Mouse (Mus musculus) kidney, embryonic 15.5 days (tissue): ENCODE measurements around the gene Trim25. TPM values are rescaled to one million over a fixed set of nuclear protein-coding genes. Genes with fewer than 3 reads are reported as not detected.
A peak's percentile ranks its signal among the peaks of the same experiment; 100 is the strongest.
"Not testable (repeated sequence)": the region's sequence is repeated elsewhere in the genome, so short reads cannot be mapped to it uniquely, and the experiment has no call there.

Experiments used
- ATAC-seq: fragments of 200-750 bp; cut with Nextera tagmentation; replicated peaks from 2 replicates; pipeline ENCODE4 v1.8.0; 2017; ENCODE audit warnings: moderate TSS enrichment; ENCODE audit not compliant: low FRiP score
- H3K27ac ChIP-seq: fragments of 300-500 bp; sonication (generic); 2 replicates; pipeline ENCODE4 v1.5.1; 2015; ENCODE audit warnings: mild to moderate bottlenecking, inconsistent platforms
- H3K27me3 ChIP-seq: fragments of 300-500 bp; sonication (generic); 2 replicates; pipeline ENCODE4 v1.6.1; 2015; ENCODE audit warnings: inconsistent platforms
- H3K36me3 ChIP-seq: fragments of 300-500 bp; sonication (generic); 2 replicates; pipeline ENCODE4 v1.6.1; 2015; ENCODE audit warnings: inconsistent platforms
- H3K4me1 ChIP-seq: fragments of 300-500 bp; sonication (generic); 2 replicates; pipeline ENCODE4 v1.6.1; 2015; ENCODE audit warnings: inconsistent platforms
- H3K4me2 ChIP-seq: fragments of 300-500 bp; sonication (generic); 2 replicates; pipeline ENCODE4 v1.6.1; 2015; ENCODE audit warnings: moderate library complexity, mild to moderate bottlenecking, inconsistent platforms
- H3K4me3 ChIP-seq: fragments of 300-500 bp; sonication (generic); replicated peaks from 2 replicates; pipeline ENCODE4 v1.5.1; 2015; ENCODE audit warnings: mild to moderate bottlenecking, inconsistent platforms
- H3K9ac ChIP-seq: fragments of 300-500 bp; sonication (generic); 2 replicates; pipeline ENCODE4 v1.6.1; 2015; ENCODE audit warnings: mild to moderate bottlenecking, inconsistent platforms
- H3K9me3 ChIP-seq: fragments of 300-500 bp; sonication (generic); replicated peaks from 2 replicates; pipeline ENCODE4 v1.6.1; 2016; ENCODE audit warnings: inconsistent platforms
- WGBS: fragments of 180-500 bp; shearing (Covaris S2); methylation state at CpG from one replicate; pipeline ENCODE4 v1.1.7; 2015; ENCODE audit warnings: mixed read lengths; 5-methylcytosine and 5-hydroxymethylcytosine counted together
- polyA plus RNA-seq: library from polyadenylated mRNA; unstranded; fragments of >200 nt; fragmentation: Nextera tagmentation; extraction: Ambion mirVana; gene quantifications from 2 replicates; pipeline ENCODE4 v1.2.1, GENCODE M21; 2015

Trim25 gene
- polyA plus RNA-seq, 1 experiment from 2014 or later: 16.4 TPM

- not testable (repeated sequence) for H3K27me3 ChIP-seq, H3K9ac ChIP-seq, H3K36me3 ChIP-seq, H3K9me3 ChIP-seq, H3K4me3 ChIP-seq, H3K4me2 ChIP-seq, ATAC-seq, H3K27ac ChIP-seq
- peaks cover 14% of the 10 kb centered on the region for H3K4me1 ChIP-seq
- 87% methylated on average over 5 of the region's 5 CpGs for WGBS
Observed at GRCm38 (mm10) chr11:88997343-88997742, 1.8 kb upstream of the Trim25 start.

GRCm38 (mm10) chr11:88998406-88998805 lies 770 bp upstream of the Trim25 start:
- peak overlapping the region; percentile 83 for H3K4me2 ChIP-seq
- no peaks in the 10 kb centered on the region for H3K36me3 ChIP-seq
- no peak for ATAC-seq
- no peak overlapping the region for H3K27ac ChIP-seq
- no peak overlapping the region for H3K4me3 ChIP-seq
- WGBS: 23% methylated on average over 2 of the region's 3 CpGs
- no peaks in the 10 kb centered on the region for H3K9me3 ChIP-seq
- peaks cover 22% of the 10 kb centered on the region for H3K4me1 ChIP-seq
- no peak overlapping the region for H3K9ac ChIP-seq
- H3K27me3 ChIP-seq: no peaks in the 10 kb centered on the region

DNA sequence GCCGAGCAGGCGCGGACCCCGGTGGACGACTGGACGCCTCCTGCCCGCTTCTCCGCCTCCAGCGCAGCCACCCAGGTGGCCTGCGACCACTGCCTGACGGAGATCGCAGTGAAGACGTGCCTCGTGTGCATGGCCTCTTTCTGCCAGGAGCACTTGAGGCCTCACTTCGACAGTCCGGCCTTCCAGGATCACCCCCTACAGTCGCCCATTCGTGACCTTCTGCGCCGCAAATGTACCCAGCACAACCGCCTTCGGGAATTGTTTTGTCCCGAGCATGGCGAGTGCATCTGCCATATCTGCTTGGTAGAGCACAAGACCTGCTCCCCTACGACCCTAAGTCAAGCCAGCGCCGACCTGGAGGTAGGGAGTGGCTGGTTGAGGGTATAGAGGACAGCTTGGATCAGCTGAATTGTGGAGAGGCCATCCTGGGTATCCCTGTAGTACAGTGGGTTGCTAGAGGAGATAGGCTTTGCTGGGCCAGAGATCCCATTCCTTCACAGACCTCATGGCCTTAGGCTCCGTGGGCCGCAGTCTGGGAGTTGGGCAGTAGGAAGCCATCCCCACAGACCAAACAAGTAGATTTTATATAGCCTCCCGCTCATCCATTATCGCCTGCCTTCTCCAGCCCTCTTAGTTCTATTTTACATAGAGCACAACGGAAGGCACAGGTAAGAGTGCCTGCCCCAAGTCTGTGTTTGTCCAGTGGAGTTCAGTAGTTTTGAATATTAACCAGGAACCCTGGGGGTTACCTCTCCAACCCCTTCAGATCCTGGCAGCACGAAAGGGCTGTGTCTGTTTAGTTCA lies 749 bp downstream of the Trim25 start:
- 26% methylated on average over 33 of the region's 33 CpGs for WGBS
- Histone ChIP-seq H3K9me3 (no peaks in the 10 kb centered on the region), H3K36me3 (no peaks in the 10 kb centered on the region), H3K27me3 (no peaks in the 10 kb centered on the region), H3K27ac (peak overlapping the region; percentile 34; the same call in 1 of the 2 replicates), H3K9ac (peak overlapping the region; percentile 57), H3K4me3 (peak overlapping the region; percentile 64), H3K4me1 (peaks cover 28% of the 10 kb centered on the region), H3K4me2 (peak overlapping the region; percentile 83)
- ATAC-seq: peak; percentile 56

- Histone ChIP-seq H3K4me2 (peak overlapping the region; percentile 83), H3K36me3 (no peaks in the 10 kb centered on the region), H3K9ac (0 out of 2 replicates have a peak overlapping the region, but pooled peaks have one; percentile 57), H3K27ac (no peak overlapping the region), H3K27me3 (no peaks in the 10 kb centered on the region), H3K4me1 (peaks cover 28% of the 10 kb centered on the region), H3K4me3 (peak overlapping the region; percentile 64), H3K9me3 (no peaks in the 10 kb centered on the region)
- no peak for ATAC-seq
Observed at GRCm38 (mm10) chr11:89000527-89000819, 1.3 kb downstream of the Trim25 start.

GRCm38 (mm10) chr11:89001569-89001968 lies 2.4 kb downstream of the Trim25 start:
- H3K9ac ChIP-seq: no peak overlapping the region
- no peak for ATAC-seq
- no peak overlapping the region for H3K27ac ChIP-seq
- H3K9me3 ChIP-seq: no peaks in the 10 kb centered on the region
- H3K4me2 ChIP-seq: peak overlapping the region; percentile 83
- peak overlapping the region; percentile 64 for H3K4me3 ChIP-seq
- peaks cover 28% of the 10 kb centered on the region for H3K4me1 ChIP-seq
- H3K36me3 ChIP-seq: peaks cover 11% of the 10 kb centered on the region; the same call in 1 of the 2 replicates
- WGBS: 92% methylated on average over 7 of the region's 7 CpGs
- H3K27me3 ChIP-seq: no peaks in the 10 kb centered on the region

DNA sequence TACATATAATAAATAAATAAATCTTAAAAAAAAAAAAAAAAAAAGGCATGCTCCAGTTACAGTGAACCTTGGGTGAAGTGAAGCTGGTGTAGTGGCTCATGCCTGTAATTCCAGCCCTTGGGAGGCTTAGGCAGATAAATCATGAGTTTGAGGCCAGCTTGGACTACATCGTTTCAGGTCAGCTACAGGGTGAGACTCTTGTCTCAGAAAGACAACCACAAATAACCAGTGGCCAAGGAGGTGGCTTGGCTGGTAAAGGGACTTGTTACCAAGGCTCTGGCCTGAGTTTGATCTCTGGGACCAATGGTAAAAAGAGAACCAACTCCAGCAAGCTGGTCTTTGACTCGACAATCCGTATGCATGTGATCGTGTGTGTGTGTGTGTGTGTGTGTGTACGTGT lies 2.9 kb downstream of the Trim25 start:
- no peaks in the 10 kb centered on the region for H3K9me3 ChIP-seq
- H3K36me3 ChIP-seq: peaks cover 13% of the 10 kb centered on the region; the same call in 1 of the 2 replicates
- peak overlapping the region; percentile 39; the same call in 1 of the 2 replicates for H3K4me2 ChIP-seq
- H3K4me1 ChIP-seq: peaks cover 28% of the 10 kb centered on the region
- ATAC-seq: no peak
- H3K9ac ChIP-seq: no peak overlapping the region
- no peak overlapping the region for H3K27ac ChIP-seq
- no peaks in the 10 kb centered on the region for H3K27me3 ChIP-seq
- 81% methylated on average over 5 of the region's 5 CpGs for WGBS
- no peak overlapping the region for H3K4me3 ChIP-seq

GRCm38 (mm10) chr11:89002621-89003020 lies 3.4 kb downstream of the Trim25 start:
- no peak overlapping the region for H3K9ac ChIP-seq
- peaks cover 28% of the 10 kb centered on the region for H3K4me1 ChIP-seq
- no peak for ATAC-seq
- no peak overlapping the region; the same call in 1 of the 2 replicates for H3K4me3 ChIP-seq
- no peaks in the 10 kb centered on the region for H3K9me3 ChIP-seq
- peak overlapping the region; percentile 39 for H3K4me2 ChIP-seq
- 82% methylated on average over 5 of the region's 5 CpGs for WGBS
- no peaks in the 10 kb centered on the region for H3K27me3 ChIP-seq
- H3K36me3 ChIP-seq: peaks cover 13% of the 10 kb centered on the region; the same call in 1 of the 2 replicates
- peak overlapping the region; percentile 32; the same call in 1 of the 2 replicates for H3K27ac ChIP-seq

DNA sequence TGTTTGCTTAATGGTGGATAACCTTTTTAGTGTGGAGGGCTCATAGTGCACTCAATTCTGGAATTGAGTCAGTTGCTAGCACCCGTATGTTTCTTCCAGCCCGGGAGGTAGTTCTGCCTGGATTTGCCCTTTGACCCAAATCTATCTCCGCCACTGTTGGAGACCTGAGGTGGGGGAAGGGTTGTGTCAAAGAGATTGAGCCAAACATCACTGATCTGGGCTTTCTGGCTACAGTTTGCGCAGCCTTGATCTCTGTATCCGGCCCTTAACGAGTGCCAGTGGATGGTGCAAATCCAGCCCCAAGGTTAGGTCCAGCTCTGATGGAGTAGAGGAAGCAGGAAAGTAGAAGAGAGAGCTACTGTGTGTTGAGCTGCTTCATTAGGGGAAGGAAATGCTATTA lies 3.9 kb downstream of the Trim25 start:
- 45% methylated on average over 6 of the region's 6 CpGs for WGBS
- Histone ChIP-seq H3K9me3 (no peaks in the 10 kb centered on the region), H3K36me3 (peaks cover 13% of the 10 kb centered on the region), H3K27ac (0 out of 2 replicates have a peak overlapping the region, but pooled peaks have one; percentile 32), H3K4me2 (peak overlapping the region; percentile 39), H3K4me3 (no peak overlapping the region), H3K4me1 (peaks cover 28% of the 10 kb centered on the region), H3K27me3 (no peaks in the 10 kb centered on the region), H3K9ac (no peak overlapping the region)
- no peak for ATAC-seq

- peak overlapping the region; percentile 24; the same call in 1 of the 2 replicates for H3K27ac ChIP-seq
- ATAC-seq: no peak
- 64% methylated on average over 4 of the region's 4 CpGs for WGBS
- H3K27me3 ChIP-seq: no peaks in the 10 kb centered on the region
- H3K4me2 ChIP-seq: no peak overlapping the region
- H3K4me1 ChIP-seq: peaks cover 27% of the 10 kb centered on the region
- H3K9ac ChIP-seq: no peak overlapping the region
- no peak overlapping the region for H3K4me3 ChIP-seq
- H3K36me3 ChIP-seq: peaks cover 20% of the 10 kb centered on the region
- H3K9me3 ChIP-seq: no peaks in the 10 kb centered on the region
Observed at GRCm38 (mm10) chr11:89003726-89004125, 4.5 kb downstream of the Trim25 start.

DNA sequence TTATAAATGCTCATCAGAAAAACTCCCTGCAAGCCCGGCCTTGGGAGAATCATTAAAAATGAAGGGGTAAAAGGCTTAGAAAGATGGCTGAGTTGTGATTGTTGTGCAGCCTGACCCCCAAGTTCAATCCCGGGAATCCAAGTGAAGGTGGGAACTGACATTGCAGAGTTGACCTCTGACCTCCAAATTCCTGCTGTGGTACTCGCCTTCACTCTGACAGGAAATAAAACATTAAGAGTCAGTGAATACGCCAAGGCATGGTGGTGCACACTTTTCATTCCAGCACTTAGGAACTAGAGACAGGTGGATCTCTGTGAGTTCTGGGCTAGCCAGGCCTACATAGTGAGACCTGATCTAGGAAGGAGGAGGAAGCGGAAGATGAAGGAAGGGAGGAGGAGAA lies 6.3 kb downstream of the Trim25 start:
- H3K4me2 ChIP-seq: no peak overlapping the region
- ATAC-seq: no peak
- H3K27ac ChIP-seq: no peak overlapping the region
- H3K27me3 ChIP-seq: no peaks in the 10 kb centered on the region
- no peak overlapping the region for H3K9ac ChIP-seq
- no peak overlapping the region for H3K4me3 ChIP-seq
- WGBS: 57% methylated on average over 5 of the region's 5 CpGs
- no peaks in the 10 kb centered on the region for H3K9me3 ChIP-seq
- H3K4me1 ChIP-seq: peaks cover 15% of the 10 kb centered on the region; the same call in 1 of the 2 replicates
- H3K36me3 ChIP-seq: peaks cover 35% of the 10 kb centered on the region

DNA sequence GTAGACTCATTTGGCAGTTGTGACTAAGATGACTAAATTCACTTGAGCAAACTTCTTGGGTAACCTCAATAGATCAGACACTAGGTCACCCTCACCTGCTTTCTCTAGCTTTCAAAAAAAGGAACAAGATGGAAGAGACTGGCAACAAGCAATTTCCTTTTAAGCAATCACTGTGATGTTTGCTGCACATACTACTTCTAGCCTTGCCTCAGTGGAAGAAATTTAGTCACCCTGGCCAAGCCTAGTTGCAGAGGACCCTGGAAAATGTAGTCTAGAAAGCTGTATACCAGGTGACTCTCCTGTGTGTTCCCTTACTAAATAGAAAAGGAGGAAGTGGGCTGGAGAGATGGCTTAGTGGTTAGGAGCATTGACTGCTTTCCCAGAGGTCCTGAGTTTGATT lies 7.2 kb downstream of the Trim25 start:
- H3K9me3 ChIP-seq: no peaks in the 10 kb centered on the region
- ATAC-seq: no peak
- H3K27me3 ChIP-seq: no peaks in the 10 kb centered on the region
- H3K9ac ChIP-seq: no peak overlapping the region
- no peak overlapping the region for H3K4me3 ChIP-seq
- H3K4me1 ChIP-seq: peaks cover 15% of the 10 kb centered on the region; the same call in 1 of the 2 replicates
- peaks cover 44% of the 10 kb centered on the region for H3K36me3 ChIP-seq
- no peak overlapping the region for H3K27ac ChIP-seq
- no peak overlapping the region for H3K4me2 ChIP-seq

DNA sequence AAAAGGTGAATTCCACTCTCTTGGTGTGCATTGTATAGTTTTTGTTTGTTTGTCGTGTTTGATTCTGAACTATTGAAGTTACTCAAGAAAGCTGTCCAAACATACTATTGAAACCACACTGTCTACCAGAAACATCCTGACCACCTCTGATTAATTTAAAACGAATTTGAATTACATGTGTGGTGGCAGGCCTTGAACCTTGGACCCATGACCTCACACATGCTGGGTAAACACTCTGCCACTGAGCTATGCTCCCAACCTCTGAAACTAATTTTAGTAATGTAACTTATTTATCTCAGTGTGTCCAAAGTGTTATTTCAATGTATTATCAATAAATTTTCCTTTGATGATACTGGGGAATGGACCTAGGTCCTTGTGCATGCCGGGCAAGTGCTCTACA lies 8.4 kb downstream of the Trim25 start:
- no peak overlapping the region for H3K4me2 ChIP-seq
- H3K9me3 ChIP-seq: no peaks in the 10 kb centered on the region
- H3K4me3 ChIP-seq: no peak overlapping the region
- ATAC-seq: no peak
- WGBS: 88% methylated on average over 3 of the region's 3 CpGs
- no peak overlapping the region for H3K9ac ChIP-seq
- peaks cover 12% of the 10 kb centered on the region; the same call in 1 of the 2 replicates for H3K4me1 ChIP-seq
- H3K36me3 ChIP-seq: peaks cover 56% of the 10 kb centered on the region
- no peak overlapping the region for H3K27ac ChIP-seq
- no peaks in the 10 kb centered on the region for H3K27me3 ChIP-seq
